Mouse (Mus musculus) testis, adult 2 months (tissue): ENCODE data around the gene Acot1.
"Not testable (repeated sequence)": the region's sequence is repeated elsewhere in the genome, so short reads cannot be mapped to it uniquely, and the experiment has no call there.

Source experiments
- CTCF ChIP-seq: fragments of 200-500 bp; IDR thresholded peaks from 2 replicates; pipeline ENCODE4 v1.5.1; 2012; ENCODE audit warnings: low read depth, mild to moderate bottlenecking, inconsistent platforms, low read length, moderate library complexity; ENCODE audit not compliant: control insufficient read depth, insufficient read depth, insufficient replicate concordance
- POLR2A ChIP-seq: fragments of 200-500 bp; IDR thresholded peaks from 2 replicates; pipeline ENCODE4 v1.6.1; 2012; ENCODE audit warnings: low read depth, mild to moderate bottlenecking, inconsistent platforms, low read length, moderate library complexity; ENCODE audit not compliant: control insufficient read depth

DNA sequence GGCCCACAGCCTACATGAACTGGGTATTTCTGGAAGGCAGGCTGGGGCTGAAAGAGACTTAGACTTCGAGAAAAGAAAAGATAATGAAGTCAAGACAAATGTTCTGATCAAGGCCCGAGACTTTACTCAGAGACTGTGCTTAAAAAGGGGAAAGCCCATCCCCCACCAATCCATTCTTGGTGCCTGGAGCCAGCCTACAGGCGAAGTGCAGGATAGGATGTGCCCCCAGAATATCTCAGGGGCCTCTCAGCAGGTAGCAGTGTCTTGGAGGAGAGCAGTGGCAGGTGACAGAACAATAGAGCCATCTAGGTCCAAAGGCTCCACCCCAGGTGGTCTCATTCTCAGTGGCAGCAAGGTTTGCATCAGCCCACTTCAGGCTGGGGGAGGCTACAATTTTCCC is 19.0 kb downstream of the Acot1 start:
- TF ChIP-seq CTCF, POLR2A: not testable (repeated sequence)
